Mouse (Mus musculus) E14TG2a.4 (cell line): ENCODE measurements around the gene H2al1b.

Experiments used
- H3K27me3 ChIP-seq: 2 replicates; pipeline ENCODE4 v1.6.1; 2014; ENCODE audit warnings: low read length, control low read depth; ENCODE audit not compliant: insufficient read depth
- H3K36me3 ChIP-seq: 2 replicates; pipeline ENCODE4 v1.6.1; 2014; ENCODE audit warnings: low read length, control low read depth; ENCODE audit not compliant: insufficient read depth
- H3K4me1 ChIP-seq: replicated peaks from 2 replicates; pipeline ENCODE4 v1.6.1; 2014; ENCODE audit warnings: low read depth, low read length, control low read depth
- H3K4me3 ChIP-seq: replicated peaks from 2 replicates; pipeline ENCODE4 v1.5.1; 2014; ENCODE audit warnings: mild to moderate bottlenecking, low read length
- H3K9me3 ChIP-seq: 2 replicates; pipeline ENCODE4 v1.6.1; 2014; ENCODE audit warnings: low read length, control low read depth
- CTCF ChIP-seq: conservative IDR thresholded peaks from 2 replicates; pipeline ENCODE4 v1.5.1; 2014; ENCODE audit warnings: low read length
- NANOG ChIP-seq: IDR thresholded peaks from 2 replicates; pipeline ENCODE4 v1.6.1; 2014; ENCODE audit warnings: borderline replicate concordance, low read length, mixed read lengths
- POU5F1 ChIP-seq: IDR thresholded peaks from 2 replicates; pipeline ENCODE4 v1.6.1; 2014; ENCODE audit warnings: low read length, borderline replicate concordance

Gene H2al1b

DNA sequence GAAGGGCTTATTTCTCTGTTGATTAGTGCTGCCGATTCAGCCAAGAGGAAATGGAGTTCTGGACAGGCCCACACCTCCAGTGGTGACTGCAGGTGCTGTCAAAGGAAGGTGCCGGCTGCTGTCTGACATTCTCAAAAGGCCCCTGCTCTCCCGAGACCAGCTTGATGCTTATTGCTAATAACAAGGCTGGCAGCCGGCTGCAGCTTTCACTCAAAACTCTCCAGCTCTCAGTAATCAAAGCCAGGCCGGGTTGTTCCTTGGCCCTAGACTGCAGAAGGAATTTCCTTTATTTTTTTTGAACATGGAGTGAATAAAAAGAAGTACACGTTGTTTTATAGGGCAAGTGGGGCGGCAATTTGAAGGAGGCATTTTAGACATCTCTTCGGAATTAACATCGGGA is 43.5 kb downstream of the H2al1b start:
- Histone ChIP-seq H3K36me3 (no peaks in the 10 kb centered on the region), H3K27me3 (no peaks in the 10 kb centered on the region), H3K4me1 (no peaks in the 10 kb centered on the region), H3K4me3 (no peak overlapping the region), H3K9me3 (no peaks in the 10 kb centered on the region)
- TF ChIP-seq NANOG (no peak), CTCF (no peak), POU5F1 (no peak)

DNA sequence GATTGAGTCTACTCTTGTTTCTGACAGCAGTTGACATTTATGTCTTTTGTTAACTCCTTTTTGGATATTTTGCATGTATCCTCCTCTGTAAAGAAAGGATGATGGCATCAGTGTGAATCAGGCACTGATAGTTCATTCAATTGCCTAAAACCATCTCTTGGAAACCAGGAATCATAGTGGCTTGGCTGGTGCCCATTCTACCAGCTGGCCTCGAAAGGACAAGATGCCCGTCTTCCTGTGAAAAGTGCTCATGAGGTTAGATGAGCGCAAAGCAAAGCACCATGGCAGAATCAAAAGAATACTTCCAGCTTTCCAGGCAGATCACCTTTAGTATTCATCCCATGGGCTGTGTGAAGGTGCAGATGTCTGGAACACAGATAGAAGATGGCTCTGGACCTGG is 44.5 kb downstream of the H2al1b start:
- TF ChIP-seq NANOG: no peak
- TF ChIP-seq POU5F1: no peak
- TF ChIP-seq CTCF: no peak
- Histone ChIP-seq H3K36me3 (no peaks in the 10 kb centered on the region), H3K4me1 (no peaks in the 10 kb centered on the region), H3K4me3 (no peak overlapping the region), H3K27me3 (no peaks in the 10 kb centered on the region), H3K9me3 (no peaks in the 10 kb centered on the region)
